Mouse (Mus musculus): ENCODE measurements around the gene Slc45a3.

The Slc45a3 gene

GRCm38 (mm10) chr1:132026925-132027646 lies 64.3 kb downstream of the Slc45a3 start:
- DNase-seq (ENCODE audit: low read depth, low spot score) = no peak

GRCm38 (mm10) chr1:132027978-132028377 lies 65.2 kb downstream of the Slc45a3 start:
- no peak for DNase-seq (ENCODE audit: low read depth, low spot score)

- no peak for DNase-seq (ENCODE audit: low read depth, low spot score)
Observed at GRCm38 (mm10) chr1:132028413-132028812, 65.6 kb downstream of the Slc45a3 start.

- no peak for DNase-seq (ENCODE audit: low read depth, low spot score)
Observed at GRCm38 (mm10) chr1:132030574-132030973, 67.8 kb downstream of the Slc45a3 start.

GRCm38 (mm10) chr1:132032172-132032571 lies 69.4 kb downstream of the Slc45a3 start:
- DNase-seq (ENCODE audit: low read depth, low spot score) = no peak
